Mouse (Mus musculus): ENCODE data around the gene Creb1.
"Not testable (repeated sequence)": the region's sequence is repeated elsewhere in the genome, so short reads cannot be mapped to it uniquely, and the experiment has no call there.

The Creb1 gene

GRCm38 (mm10) chr1:64623558-64624435 lies 91.4 kb downstream of the Creb1 start:
- DNase-seq: no peak

- no peak for DNase-seq
Measured at GRCm38 (mm10) chr1:64625214-64625613, 92.8 kb downstream of the Creb1 start.

GRCm38 (mm10) chr1:64631526-64631925 lies 99.1 kb downstream of the Creb1 start:
- DNase-seq: no peak

GRCm38 (mm10) chr1:64633237-64633636 lies 100.8 kb downstream of the Creb1 start:
- DNase-seq: no peak

- DNase-seq: no peak
Measured at GRCm38 (mm10) chr1:64635624-64636023, 103.2 kb downstream of the Creb1 start.

GRCm38 (mm10) chr1:64639279-64639678 lies 106.8 kb downstream of the Creb1 start:
- DNase-seq: no peak

GRCm38 (mm10) chr1:64641069-64641468 lies 108.6 kb downstream of the Creb1 start:
- no peak for DNase-seq

- DNase-seq: not testable (repeated sequence)
Measured at GRCm38 (mm10) chr1:64642541-64642940, 110.1 kb downstream of the Creb1 start.

GRCm38 (mm10) chr1:64644513-64644912 lies 112.1 kb downstream of the Creb1 start:
- no peak for DNase-seq

GRCm38 (mm10) chr1:64649362-64650124 lies 117.1 kb downstream of the Creb1 start:
- DNase-seq: no peak

GRCm38 (mm10) chr1:64653701-64654100 lies 121.3 kb downstream of the Creb1 start:
- DNase-seq: no peak

Measured in thymus, postnatal 14 days (tissue).